Mouse (Mus musculus) adrenal gland, adult (tissue): ENCODE results near the gene Gm11562.
A peak's percentile ranks its signal among the peaks of the same experiment; 100 is the strongest.

Source experiments
- DNase-seq, 2 experiments: peaks; one replicate each; pipeline ENCODE4 v3.0.0; 2022 to 2023; ENCODE audit warnings: low spot score in 1 of 2; ENCODE audit not compliant: inconsistent age in 2 of 2

The Gm11562 gene

GRCm38 (mm10) chr11:99585096-99585495 lies 35.1 kb downstream of the Gm11562 start:
- no peak for DNase-seq

- no peak for DNase-seq
These were observed 37.0 kb downstream of the Gm11562 start, which contains the start of gene Krtap1-4 for GRCm38 (mm10) chr11:99583245-99583704. Krtap1-4 (minus strand) TSS chr11:99583654.

GRCm38 (mm10) chr11:99581564-99581963 lies 38.7 kb downstream of the Gm11562 start:
- no peak for DNase-seq

GRCm38 (mm10) chr11:99581051-99581450 lies 39.2 kb downstream of the Gm11562 start:
- no peak for DNase-seq

GRCm38 (mm10) chr11:99580636-99581035 lies 39.6 kb downstream of the Gm11562 start, which contains the start of gene Krtap1-5:
Krtap1-5 (minus strand) TSS chr11:99581016.
- no peak for DNase-seq

- DNase-seq = peak; percentile 50 to 86
These were observed 46.1 kb downstream of the Gm11562 start for GRCm38 (mm10) chr11:99574106-99574505.

- no peak for DNase-seq
These were observed 47.1 kb downstream of the Gm11562 start for GRCm38 (mm10) chr11:99573164-99573563.
